Mouse (Mus musculus): ENCODE measurements at regions not wholly inside any gene's neighbourhood (a gene's known extent, or its start where the extent isn't known, plus 50 kb on each side); places are given as distances from the start of the nearest gene placed in this dataset.

DNA sequence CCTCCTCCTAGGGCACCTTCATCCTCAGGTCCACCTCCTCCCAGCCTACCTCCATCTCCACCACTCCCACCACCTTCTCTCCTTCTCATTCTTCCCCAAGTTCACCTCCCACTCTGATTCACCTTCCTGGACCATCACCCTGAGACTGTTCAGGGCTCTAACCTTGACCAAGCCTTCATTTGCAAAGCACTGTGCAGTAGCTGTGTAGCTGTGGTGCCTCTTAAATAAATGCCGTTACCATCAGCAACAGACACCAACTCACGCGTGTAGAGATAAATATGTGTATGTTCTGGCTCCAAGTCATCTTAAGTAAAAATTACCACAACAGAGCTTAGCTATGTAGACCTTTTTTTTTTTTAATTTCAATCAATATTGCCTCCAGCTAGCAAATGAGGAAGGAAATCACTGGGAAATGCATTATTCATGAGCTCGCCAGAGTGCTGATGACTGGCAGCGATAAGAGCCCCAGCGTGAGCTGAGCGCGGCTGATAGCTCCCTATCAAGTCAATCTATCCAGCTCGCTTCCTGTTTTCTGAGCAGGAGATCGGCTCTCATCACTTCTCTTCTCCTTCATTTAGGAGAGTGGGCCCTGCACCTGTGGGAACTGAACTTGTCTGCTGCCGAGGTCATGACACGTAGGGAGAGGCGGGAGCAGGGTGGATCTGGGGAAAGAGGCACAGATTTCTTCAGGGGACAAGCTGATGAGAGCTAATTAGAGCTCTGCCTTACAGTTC, 185.9 kb upstream of the Six2 start:
- ATAC-seq (replicated peaks; ENCODE audit: extremely low read depth, insufficient read depth, low FRiP score): no peak
- H3K36me3 ChIP-seq (ENCODE audit: control insufficient read depth, insufficient read depth): no peaks in the 10 kb centered on the region
- peaks cover 17% of the 10 kb centered on the region for H3K27me3 ChIP-seq (ENCODE audit: control insufficient read depth, insufficient read depth, low read length)
- H3K4me2 ChIP-seq (ENCODE audit: low read depth, low read length): peak overlapping the region; percentile 27; the same call in 1 of the 2 replicates
- WGBS: 20% methylated on average over 13 of the region's 13 CpGs
- H3K4me3 ChIP-seq (ENCODE audit: low read length): no peak overlapping the region
- no peaks in the 10 kb centered on the region for H3K9me3 ChIP-seq (replicated peaks; ENCODE audit: control insufficient read depth, low read length)
- H3K4me1 ChIP-seq (ENCODE audit: control insufficient read depth, insufficient read depth, low read length): no peaks in the 10 kb centered on the region; the same call in none of the 2 replicates
- no peak overlapping the region for H3K9ac ChIP-seq (ENCODE audit: low read length)
- no peak overlapping the region for H3K27ac ChIP-seq (ENCODE audit: low read length)

DNA sequence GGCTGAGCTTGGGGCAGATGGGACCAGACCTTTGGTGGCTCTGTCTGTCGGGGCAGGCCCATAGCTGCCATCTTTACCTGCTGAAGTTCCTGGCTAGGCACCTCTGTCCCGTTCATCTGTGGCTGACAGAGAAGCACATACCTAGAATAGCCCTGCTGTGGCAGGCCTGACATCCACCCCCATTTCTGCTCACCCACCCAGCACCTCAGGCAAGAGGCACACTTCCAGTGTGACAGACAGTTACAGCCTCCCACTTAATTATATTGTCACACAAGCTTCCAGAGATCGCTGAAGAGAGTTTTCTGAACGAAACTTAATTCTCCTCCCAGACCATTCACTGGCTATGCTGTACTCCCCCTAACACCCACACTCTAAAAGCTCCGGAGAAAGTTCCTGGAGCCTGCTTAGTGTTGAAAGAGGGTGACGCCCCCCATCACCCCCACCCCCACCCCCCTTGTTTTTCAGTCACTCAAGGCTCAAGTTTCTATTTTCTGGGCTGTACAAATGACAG, 184.9 kb upstream of the Six2 start:
- H3K27ac ChIP-seq (ENCODE audit: low read length): no peak overlapping the region
- 27% methylated on average over 6 of the region's 6 CpGs for WGBS
- no peak for ATAC-seq (replicated peaks; ENCODE audit: extremely low read depth, insufficient read depth, low FRiP score)
- no peaks in the 10 kb centered on the region for H3K9me3 ChIP-seq (replicated peaks; ENCODE audit: control insufficient read depth, low read length)
- no peak overlapping the region for H3K4me2 ChIP-seq (ENCODE audit: low read depth, low read length)
- no peak overlapping the region for H3K4me3 ChIP-seq (ENCODE audit: low read length)
- no peaks in the 10 kb centered on the region for H3K36me3 ChIP-seq (ENCODE audit: control insufficient read depth, insufficient read depth)
- peaks cover 17% of the 10 kb centered on the region for H3K27me3 ChIP-seq (ENCODE audit: control insufficient read depth, insufficient read depth, low read length)
- no peaks in the 10 kb centered on the region; the same call in none of the 2 replicates for H3K4me1 ChIP-seq (ENCODE audit: control insufficient read depth, insufficient read depth, low read length)
- no peak overlapping the region for H3K9ac ChIP-seq (ENCODE audit: low read length)

DNA sequence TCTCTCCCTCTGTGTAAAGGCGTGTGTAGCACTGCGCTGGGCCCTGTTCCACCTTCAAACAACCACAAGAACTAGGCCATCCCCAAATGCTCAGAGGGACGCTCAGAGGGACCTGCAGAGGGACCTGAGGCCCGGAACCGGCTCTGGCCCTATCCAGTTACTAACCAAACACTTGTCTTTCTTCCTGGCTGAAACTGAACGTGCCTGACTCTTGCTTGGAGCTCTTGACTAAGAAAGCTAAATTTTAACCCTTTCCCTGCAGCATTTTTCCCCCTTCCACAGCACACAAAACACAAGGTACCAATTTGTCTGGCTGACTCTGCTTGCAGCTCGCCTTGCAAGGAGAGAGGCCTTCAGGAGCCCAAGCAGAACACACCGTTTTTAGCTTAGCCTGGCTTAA, 182.3 kb upstream of the Six2 start:
- H3K27me3 ChIP-seq (ENCODE audit: control insufficient read depth, insufficient read depth, low read length): peaks cover 17% of the 10 kb centered on the region
- no peak overlapping the region for H3K9ac ChIP-seq (ENCODE audit: low read length)
- H3K9me3 ChIP-seq (replicated peaks; ENCODE audit: control insufficient read depth, low read length): no peaks in the 10 kb centered on the region
- no peak for ATAC-seq (replicated peaks; ENCODE audit: extremely low read depth, insufficient read depth, low FRiP score)
- 61% methylated on average over 8 of the region's 8 CpGs for WGBS
- no peak overlapping the region for H3K4me2 ChIP-seq (ENCODE audit: low read depth, low read length)
- H3K4me3 ChIP-seq (ENCODE audit: low read length): no peak overlapping the region
- no peaks in the 10 kb centered on the region for H3K36me3 ChIP-seq (ENCODE audit: control insufficient read depth, insufficient read depth)
- H3K4me1 ChIP-seq (ENCODE audit: control insufficient read depth, insufficient read depth, low read length): no peaks in the 10 kb centered on the region; the same call in 1 of the 2 replicates
- no peak overlapping the region for H3K27ac ChIP-seq (ENCODE audit: low read length)

DNA sequence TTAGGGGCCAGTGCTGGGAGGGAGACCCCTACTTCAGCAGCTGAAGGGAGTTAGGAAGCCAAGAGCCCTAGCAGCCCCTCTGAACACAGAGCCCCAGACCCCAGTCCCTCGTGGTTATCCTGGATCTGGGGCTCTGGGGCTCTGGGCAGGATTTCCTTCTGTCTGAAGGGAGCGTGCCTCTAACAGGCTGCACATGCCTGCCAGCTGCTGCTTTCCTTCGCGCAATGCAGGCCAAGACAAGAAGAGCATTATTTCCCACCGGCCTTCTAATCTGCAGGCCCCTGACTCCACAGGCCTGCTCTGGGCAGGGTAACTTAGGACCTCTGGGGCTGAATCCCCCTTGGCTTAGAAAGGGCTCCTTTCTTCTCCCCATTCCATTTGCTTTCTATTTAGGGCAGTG, 181.1 kb upstream of the Six2 start:
- Histone ChIP-seq H3K4me3 (ENCODE audit: low read length) (no peak overlapping the region), H3K27ac (ENCODE audit: low read length) (no peak overlapping the region), H3K4me1 (ENCODE audit: control insufficient read depth, insufficient read depth, low read length) (no peaks in the 10 kb centered on the region; the same call in 1 of the 2 replicates), H3K36me3 (ENCODE audit: control insufficient read depth, insufficient read depth) (no peaks in the 10 kb centered on the region), H3K4me2 (ENCODE audit: low read depth, low read length) (no peak overlapping the region), H3K27me3 (ENCODE audit: control insufficient read depth, insufficient read depth, low read length) (peaks cover 10% of the 10 kb centered on the region), H3K9ac (ENCODE audit: low read length) (no peak overlapping the region), H3K9me3 (replicated peaks; ENCODE audit: control insufficient read depth, low read length) (no peaks in the 10 kb centered on the region)
- WGBS: 46% methylated on average over 5 of the region's 5 CpGs
- no peak for ATAC-seq (replicated peaks; ENCODE audit: extremely low read depth, insufficient read depth, low FRiP score)

DNA sequence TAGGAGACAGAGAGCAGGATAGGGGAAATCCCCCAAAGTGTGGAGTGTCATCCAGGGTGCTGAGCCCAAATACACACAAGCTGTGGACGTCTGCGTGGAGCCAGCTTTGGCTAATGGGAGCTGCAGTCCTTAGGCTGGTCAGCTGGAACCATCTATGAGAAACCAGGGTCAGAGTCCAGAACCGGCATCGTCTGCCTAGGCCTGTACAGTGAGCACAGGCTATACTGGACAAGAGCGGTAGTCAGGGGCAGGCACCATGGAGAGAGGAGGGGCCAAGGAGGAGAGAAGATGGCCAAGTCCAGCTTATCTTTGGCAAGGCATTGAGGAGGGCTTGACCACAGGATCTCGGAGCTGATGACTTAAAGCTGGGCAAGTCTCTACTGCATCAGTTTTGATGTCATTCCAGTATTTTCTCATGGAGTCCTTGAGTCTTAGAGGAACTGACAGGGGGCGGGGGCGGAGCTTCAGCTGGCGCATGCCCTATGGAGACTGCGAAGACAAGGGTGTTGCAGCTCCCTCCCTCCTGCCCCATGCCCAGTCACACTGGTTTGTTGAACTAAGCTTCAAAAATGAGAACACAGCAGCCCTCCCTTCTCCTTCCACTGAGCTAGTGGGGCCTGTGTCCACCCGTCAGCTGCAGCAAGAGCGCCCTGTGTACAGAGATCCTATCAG, 180.0 kb upstream of the Six2 start:
- H3K27ac ChIP-seq (ENCODE audit: low read length): no peak overlapping the region
- 74% methylated on average over 12 of the region's 12 CpGs for WGBS
- no peaks in the 10 kb centered on the region for H3K9me3 ChIP-seq (replicated peaks; ENCODE audit: control insufficient read depth, low read length)
- H3K4me1 ChIP-seq (ENCODE audit: control insufficient read depth, insufficient read depth, low read length): no peaks in the 10 kb centered on the region
- H3K4me3 ChIP-seq (ENCODE audit: low read length): no peak overlapping the region
- H3K36me3 ChIP-seq (ENCODE audit: control insufficient read depth, insufficient read depth): no peaks in the 10 kb centered on the region
- no peak overlapping the region for H3K4me2 ChIP-seq (ENCODE audit: low read depth, low read length)
- no peak for ATAC-seq (replicated peaks; ENCODE audit: extremely low read depth, insufficient read depth, low FRiP score)
- peaks cover 2% of the 10 kb centered on the region for H3K27me3 ChIP-seq (ENCODE audit: control insufficient read depth, insufficient read depth, low read length)
- H3K9ac ChIP-seq (ENCODE audit: low read length): no peak overlapping the region

DNA sequence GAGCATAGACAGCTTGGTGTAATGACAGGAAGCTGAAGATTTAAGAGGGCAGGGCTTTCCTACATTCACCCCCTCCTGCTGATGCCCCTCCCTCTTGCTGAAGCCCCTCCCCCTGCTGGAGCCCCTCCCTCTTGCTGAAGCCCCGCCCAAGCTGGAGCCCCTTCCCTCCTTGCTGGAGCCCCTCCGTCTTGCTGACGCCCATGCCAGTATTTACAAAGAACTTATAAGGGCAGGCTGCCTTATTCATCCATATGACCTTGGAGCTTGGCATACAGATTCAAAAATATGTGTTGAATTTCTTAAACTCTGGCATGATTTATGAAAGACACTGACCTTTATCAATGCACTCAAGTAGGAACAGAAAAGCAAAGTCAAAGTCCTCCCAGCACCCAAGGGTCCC, 178.5 kb upstream of the Six2 start:
- no peak overlapping the region for H3K4me3 ChIP-seq (ENCODE audit: low read length)
- WGBS: 70% methylated on average over 3 of the region's 3 CpGs
- ATAC-seq (replicated peaks; ENCODE audit: extremely low read depth, insufficient read depth, low FRiP score): no peak
- H3K9ac ChIP-seq (ENCODE audit: low read length): no peak overlapping the region
- no peak overlapping the region for H3K4me2 ChIP-seq (ENCODE audit: low read depth, low read length)
- H3K4me1 ChIP-seq (ENCODE audit: control insufficient read depth, insufficient read depth, low read length): no peaks in the 10 kb centered on the region
- no peak overlapping the region for H3K27ac ChIP-seq (ENCODE audit: low read length)
- H3K27me3 ChIP-seq (ENCODE audit: control insufficient read depth, insufficient read depth, low read length): no peaks in the 10 kb centered on the region
- no peaks in the 10 kb centered on the region for H3K9me3 ChIP-seq (replicated peaks; ENCODE audit: control insufficient read depth, low read length)
- no peaks in the 10 kb centered on the region for H3K36me3 ChIP-seq (ENCODE audit: control insufficient read depth, insufficient read depth)

DNA sequence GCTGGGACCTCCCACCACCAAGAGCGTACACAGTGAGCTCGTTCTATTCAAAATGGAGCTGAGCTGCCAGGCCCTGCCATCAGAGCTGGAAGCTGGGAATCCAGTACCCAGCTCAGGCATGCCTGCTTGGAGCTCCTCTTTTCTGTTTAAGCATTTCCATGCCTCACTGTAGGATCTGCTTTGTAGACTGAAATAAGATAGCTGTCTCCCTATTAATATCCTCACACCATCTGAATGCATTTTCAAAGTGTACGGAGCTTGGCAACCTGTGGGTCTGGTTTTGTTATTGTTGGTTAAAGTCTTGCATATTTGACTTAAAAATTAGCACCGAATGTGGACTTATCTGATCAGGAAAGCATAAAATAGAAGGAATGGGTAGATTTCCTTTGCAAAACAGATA, 177.9 kb upstream of the Six2 start:
- H3K4me1 ChIP-seq (ENCODE audit: control insufficient read depth, insufficient read depth, low read length): no peaks in the 10 kb centered on the region
- no peak overlapping the region for H3K4me3 ChIP-seq (ENCODE audit: low read length)
- H3K9me3 ChIP-seq (replicated peaks; ENCODE audit: control insufficient read depth, low read length): no peaks in the 10 kb centered on the region
- ATAC-seq (replicated peaks; ENCODE audit: extremely low read depth, insufficient read depth, low FRiP score): no peak
- H3K4me2 ChIP-seq (ENCODE audit: low read depth, low read length): no peak overlapping the region
- no peaks in the 10 kb centered on the region for H3K27me3 ChIP-seq (ENCODE audit: control insufficient read depth, insufficient read depth, low read length)
- H3K27ac ChIP-seq (ENCODE audit: low read length): no peak overlapping the region
- no peak overlapping the region for H3K9ac ChIP-seq (ENCODE audit: low read length)
- WGBS: 86% methylated on average over 4 of the region's 4 CpGs
- no peaks in the 10 kb centered on the region for H3K36me3 ChIP-seq (ENCODE audit: control insufficient read depth, insufficient read depth)

DNA sequence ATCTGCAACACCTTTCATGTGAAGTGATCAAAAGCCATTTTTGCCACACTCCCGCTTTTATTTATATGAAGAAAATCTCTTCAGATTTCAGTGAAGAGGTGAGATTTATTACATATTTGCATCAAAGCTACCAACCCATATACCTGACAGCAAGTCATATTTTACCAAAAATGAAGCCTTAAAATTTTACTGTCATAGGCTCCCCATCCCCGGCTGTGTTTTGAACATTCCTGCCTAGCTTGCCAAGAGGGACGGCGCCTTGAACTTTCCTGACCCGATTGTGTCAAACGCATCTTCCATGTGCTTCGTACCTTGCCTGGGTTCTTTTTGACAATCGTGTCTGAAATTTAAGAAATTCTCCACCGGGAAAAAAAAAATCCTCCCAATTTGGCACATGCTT, 173.3 kb upstream of the Six2 start:
- Histone ChIP-seq H3K4me3 (ENCODE audit: low read length) (no peak overlapping the region), H3K9me3 (replicated peaks; ENCODE audit: control insufficient read depth, low read length) (no peaks in the 10 kb centered on the region), H3K4me1 (ENCODE audit: control insufficient read depth, insufficient read depth, low read length) (no peaks in the 10 kb centered on the region), H3K36me3 (ENCODE audit: control insufficient read depth, insufficient read depth) (no peaks in the 10 kb centered on the region), H3K4me2 (ENCODE audit: low read depth, low read length) (no peak overlapping the region), H3K9ac (ENCODE audit: low read length) (no peak overlapping the region), H3K27ac (ENCODE audit: low read length) (no peak overlapping the region), H3K27me3 (ENCODE audit: control insufficient read depth, insufficient read depth, low read length) (no peaks in the 10 kb centered on the region)
- ATAC-seq (replicated peaks; ENCODE audit: extremely low read depth, insufficient read depth, low FRiP score): no peak
- WGBS: 71% methylated on average over 9 of the region's 9 CpGs

DNA sequence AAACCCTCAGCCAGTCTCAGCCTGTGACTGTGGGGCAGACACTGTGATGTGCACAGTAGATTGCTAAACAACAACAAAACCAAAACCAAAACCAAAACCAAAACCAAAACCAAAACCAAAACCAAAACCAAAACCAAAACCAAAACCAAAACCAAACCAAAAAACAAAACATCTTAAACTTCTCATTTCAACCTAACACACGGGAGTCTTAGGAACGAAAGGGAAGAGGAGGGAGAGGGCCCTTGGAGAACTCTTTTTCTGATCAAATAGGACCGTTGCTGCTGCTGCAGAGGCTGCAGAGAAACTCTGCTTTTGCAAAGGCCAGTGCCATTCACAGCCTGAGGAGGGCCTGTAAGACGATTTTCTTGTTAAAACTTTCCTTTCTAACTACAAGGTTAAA, 172.7 kb upstream of the Six2 start:
- Histone ChIP-seq H3K9ac (ENCODE audit: low read length) (no peak overlapping the region), H3K27me3 (ENCODE audit: control insufficient read depth, insufficient read depth, low read length) (no peaks in the 10 kb centered on the region), H3K4me2 (ENCODE audit: low read depth, low read length) (no peak overlapping the region), H3K36me3 (ENCODE audit: control insufficient read depth, insufficient read depth) (no peaks in the 10 kb centered on the region), H3K9me3 (replicated peaks; ENCODE audit: control insufficient read depth, low read length) (no peaks in the 10 kb centered on the region), H3K27ac (ENCODE audit: low read length) (no peak overlapping the region), H3K4me1 (ENCODE audit: control insufficient read depth, insufficient read depth, low read length) (no peaks in the 10 kb centered on the region), H3K4me3 (ENCODE audit: low read length) (no peak overlapping the region)
- WGBS: 63% methylated on average over 4 of the region's 4 CpGs
- ATAC-seq (replicated peaks; ENCODE audit: extremely low read depth, insufficient read depth, low FRiP score): no peak

Data from heart, embryonic 16.5 days (tissue).